Mouse (Mus musculus): Measurements from ENCODE around the gene Daam1.

DNA sequence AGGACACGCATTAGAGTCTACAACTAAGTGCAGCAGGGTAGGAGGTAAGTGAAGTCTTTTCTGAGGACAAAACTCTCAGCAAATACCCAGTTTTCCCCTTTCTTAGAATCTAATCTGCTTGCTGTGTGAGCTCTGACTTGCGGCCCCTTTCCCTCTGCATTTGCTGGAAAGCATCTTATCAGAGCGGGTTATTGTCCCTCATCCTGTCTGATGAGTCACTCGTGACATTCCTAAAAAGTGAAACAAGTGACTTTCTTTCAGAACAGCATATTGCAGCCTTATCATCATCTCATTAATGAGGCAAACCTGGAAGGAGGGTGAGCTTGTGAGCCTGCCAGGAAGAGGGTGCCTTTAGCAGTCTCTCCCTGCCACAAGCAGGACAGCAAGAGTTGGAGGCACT is 68.7 kb downstream of the Daam1 start:
- TF ChIP-seq POLR2A (IDR thresholded peaks at IDR 0.05; ENCODE audit: insufficient read length, low read depth) (no peak), MAX (IDR thresholded peaks at IDR 0.05; ENCODE audit: low read depth) (no peak), TCF12 (IDR thresholded peaks at IDR 0.05; ENCODE audit: insufficient read depth, poor library complexity, severe bottlenecking) (no peak), POLR2AphosphoS2 (IDR thresholded peaks at IDR 0.05; ENCODE audit: insufficient read length, low read depth) (no peak), MYOD1 (IDR thresholded peaks at IDR 0.05; ENCODE audit: control insufficient read depth in 1 of 3, insufficient read length in 2 of 3, low read depth in 2 of 3) (no peak), CEBPB (IDR thresholded peaks at IDR 0.05; ENCODE audit: insufficient read depth, poor library complexity, severe bottlenecking) (no peak)
